ENCODE assay signal across 8 mouse cellular contexts in genomic region chr17:87570676-87571344, GRCm38 (mm10).
A peak's percentile ranks its signal among the peaks of the same experiment; 100 is the strongest.
DNase-seq lines count a peak whose midpoint lies in the region; TF ChIP-seq lines count a peak whose summit lies in the region.

No protein-coding gene starts in this region.

- intact Hi-C loops in gastrocnemius, adult 2 months (cut with DNase I) = loop anchor here (1.0 to 10.0 kb wide), 4 partner anchors 38 to 526 kb away; partner anchors contain the start of gene Calm2

- DNase-seq in gastrocnemius, adult 2 months = no peak
- DNase-seq in gastrocnemius, postnatal 10 days = no peak
- peak; percentile 27 for DNase-seq in ZHBTc4 (ENCODE audit: low read depth, low spot score)
- DNase-seq in forelimb bud, embryonic 11.5 days (ENCODE audit: low read depth, low spot score) = peak; percentile 46
- peak; percentile 30 for DNase-seq in lung, postnatal 36 days
- no peak for DNase-seq in Muller cell, postnatal 12 days (ENCODE audit: inconsistent ontology term)
- DNase-seq in right cerebral cortex, postnatal 10 days (ENCODE audit: low spot score in 2 of 2) = no peak
- no peak for DNase-seq in kidney, adult 11 months

- H3K4me3 ChIP-seq in gastrocnemius, adult 2 months = peak overlapping the region; percentile 61

- peak overlapping the region; percentile 93 for H3K27ac ChIP-seq in gastrocnemius, adult 2 months

- TF ChIP-seq CTCF in gastrocnemius, adult 2 months (IDR thresholded peaks at IDR 0.05) = no peak

Comparison
In these comparisons a context has a peak if more than half of its experiments do, and no peak if none do; other contexts are left out.
1. DNase-seq: peak in ZHBTc4 (single experiment), forelimb bud, embryonic 11.5 days (single experiment) and lung, postnatal 36 days (single experiment); none in gastrocnemius, adult 2 months (single experiment), gastrocnemius, postnatal 10 days (single experiment), Muller cell, postnatal 12 days (single experiment), right cerebral cortex, postnatal 10 days (0 of 2) and kidney, adult 11 months (single experiment).